Mouse (Mus musculus) spleen, adult 2 months (tissue): ENCODE results near the gene Magi1.

Experiments used
- CTCF ChIP-seq: fragments of 200-500 bp; IDR thresholded peaks from 2 replicates; pipeline ENCODE4 v1.5.1; 2011; ENCODE audit warnings: mild to moderate bottlenecking, inconsistent platforms; ENCODE audit not compliant: insufficient read depth, insufficient read length, insufficient replicate concordance; ENCODE audit errors: extremely low read depth
- POLR2A ChIP-seq: fragments of 200-500 bp; IDR thresholded peaks from 2 replicates; pipeline ENCODE4 v1.6.1; 2011; ENCODE audit warnings: low read depth, low read length, inconsistent platforms

DNA sequence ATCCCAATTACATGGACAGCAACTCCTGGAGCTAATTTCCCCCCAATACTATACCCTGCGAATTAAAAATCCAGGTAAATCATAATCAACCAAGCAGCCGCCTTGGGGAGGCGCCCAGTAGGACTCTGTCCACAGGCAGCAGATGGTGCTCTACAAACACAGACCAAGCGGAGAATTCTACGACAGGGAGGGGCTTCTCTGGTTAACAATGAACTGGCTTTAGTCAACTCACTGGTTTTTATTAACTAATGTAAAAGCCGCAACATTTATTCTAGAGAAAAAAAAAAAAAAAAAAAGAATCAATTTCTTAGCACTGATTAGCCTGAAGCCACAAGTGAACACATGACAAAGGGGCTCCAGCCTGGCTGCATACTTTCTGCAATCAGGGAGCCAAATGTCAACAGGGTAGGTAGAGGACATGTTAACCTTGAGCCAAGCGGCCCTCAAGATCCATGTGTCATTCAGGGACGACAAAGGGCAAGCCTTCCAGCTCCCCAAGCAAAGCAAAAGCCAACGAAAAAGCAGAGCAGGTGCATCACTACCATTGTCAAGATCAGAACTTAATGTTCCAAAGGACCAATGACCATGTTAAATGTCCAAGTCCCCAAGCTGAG lies 114.0 kb downstream of the Magi1 start:
- TF ChIP-seq POLR2A = no peak
- no peak for TF ChIP-seq CTCF
